Mouse (Mus musculus) spleen, adult 2 months (tissue): ENCODE measurements around the gene Rep15. TPM values are rescaled to one million over a fixed set of nuclear protein-coding genes. Genes with fewer than 3 reads are reported as not detected.

Experiments
- DNase-seq, 2 experiments: peaks; one replicate each; pipeline versions ENCODE4 v3.0.0 to v3.0.0-alpha.2; 2012 to 2021; ENCODE audit warnings: low spot score in 2 of 2, low read depth in 1 of 2
- H3K27ac ChIP-seq: fragments of 200-500 bp; 2 replicates; pipeline ENCODE4 v1.5.1; 2012; ENCODE audit warnings: low read length, inconsistent platforms; ENCODE audit not compliant: insufficient read depth
- H3K27me3 ChIP-seq: fragments of 200-500 bp; 2 replicates; pipeline ENCODE4 v1.6.1; 2012; ENCODE audit warnings: mild to moderate bottlenecking, moderate library complexity, low read length, inconsistent platforms; ENCODE audit not compliant: control insufficient read depth, insufficient read depth
- H3K36me3 ChIP-seq: fragments of 200-500 bp; 2 replicates; pipeline ENCODE4 v1.6.1; 2012; ENCODE audit warnings: mild to moderate bottlenecking, low read length, inconsistent platforms; ENCODE audit not compliant: control insufficient read depth, insufficient read depth
- H3K4me1 ChIP-seq: fragments of 200-500 bp; 2 replicates; pipeline ENCODE4 v1.6.1; 2011; ENCODE audit warnings: inconsistent platforms; ENCODE audit not compliant: control insufficient read depth, insufficient read depth, insufficient read length
- H3K4me3 ChIP-seq: fragments of 200-500 bp; 2 replicates; pipeline ENCODE4 v1.5.1; 2011; ENCODE audit warnings: mild to moderate bottlenecking, inconsistent platforms; ENCODE audit not compliant: insufficient read depth, insufficient read length; ENCODE audit errors: extremely low read depth
- CTCF ChIP-seq: fragments of 200-500 bp; IDR thresholded peaks from 2 replicates; pipeline ENCODE4 v1.5.1; 2011; ENCODE audit warnings: mild to moderate bottlenecking, inconsistent platforms; ENCODE audit not compliant: insufficient read depth, insufficient read length, insufficient replicate concordance; ENCODE audit errors: extremely low read depth
- POLR2A ChIP-seq: fragments of 200-500 bp; IDR thresholded peaks from 2 replicates; pipeline ENCODE4 v1.6.1; 2011; ENCODE audit warnings: low read depth, low read length, inconsistent platforms
- WGBS: fragments of 180-500 bp; shearing (Covaris S2); methylation state at CpG from one replicate; pipeline ENCODE4 v1.1.7; 2018; 5-methylcytosine and 5-hydroxymethylcytosine counted together
- polyA plus RNA-seq: library from polyadenylated mRNA; depleted of rRNA; stranded (reverse); fragments of >200 nt; gene quantifications from 2 replicates; pipeline ENCODE4 v1.2.3, GENCODE M21; 2012

Rep15 gene
- polyA plus RNA-seq, 1 experiment, result 0.21 TPM

GRCm38 (mm10) chr6:146999302-146999701, 33.1 kb upstream of the Rep15 start:
- Histone ChIP-seq H3K27ac (no peak overlapping the region), H3K36me3 (no peaks in the 10 kb centered on the region), H3K4me3 (no peak overlapping the region), H3K4me1 (no peaks in the 10 kb centered on the region), H3K27me3 (no peaks in the 10 kb centered on the region)
- DNase-seq, result no peak
- 88% methylated on average over 9 of the region's 9 CpGs for WGBS
- TF ChIP-seq CTCF (no peak), POLR2A (no peak)

- TF ChIP-seq POLR2A (no peak), CTCF (no peak)
- no peak overlapping the region for H3K4me3 ChIP-seq
- H3K36me3 ChIP-seq, result no peaks in the 10 kb centered on the region
Measured at GRCm38 (mm10) chr6:146999755-147000154, 32.6 kb upstream of the Rep15 start.

DNA sequence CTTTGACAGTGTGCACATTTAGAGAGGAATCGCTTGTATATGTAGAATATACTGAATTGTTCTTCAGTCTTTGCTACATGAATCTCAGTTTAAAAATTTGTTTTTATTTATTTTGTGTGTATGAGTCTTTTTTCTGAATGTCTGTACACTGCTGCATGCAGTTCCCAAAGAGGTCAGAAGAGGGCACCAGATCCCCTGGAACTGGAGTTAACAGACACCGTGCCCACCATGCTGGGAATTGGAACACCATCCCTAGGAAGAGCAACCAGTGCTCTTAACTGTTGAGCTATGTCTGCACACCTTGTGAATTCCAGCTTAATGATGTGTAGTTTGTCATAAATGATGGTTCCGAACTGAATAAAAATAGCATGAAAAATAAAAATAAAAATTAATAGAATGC, 24.2 kb upstream of the Rep15 start:
- no peak overlapping the region for H3K4me3 ChIP-seq
- no peaks in the 10 kb centered on the region for H3K4me1 ChIP-seq
- no peaks in the 10 kb centered on the region for H3K27me3 ChIP-seq
- WGBS, result 76% methylated on average over 3 of the region's 3 CpGs
- TF ChIP-seq POLR2A (no peak), CTCF (peak; percentile 61; the same call in 1 of the 2 replicates)
- H3K27ac ChIP-seq, result no peak overlapping the region
- DNase-seq, result peak in 1 of 2 experiments; percentile 49
- no peaks in the 10 kb centered on the region for H3K36me3 ChIP-seq

More at GRCm38 (mm10) chr6:146999755-147000154, 32.6 kb upstream of the Rep15 start:
- Histone ChIP-seq H3K27me3 (no peaks in the 10 kb centered on the region), H3K27ac (no peak overlapping the region), H3K4me1 (no peaks in the 10 kb centered on the region)
- WGBS, result 83% methylated on average over 2 of the region's 2 CpGs
- no peak for DNase-seq

DNA sequence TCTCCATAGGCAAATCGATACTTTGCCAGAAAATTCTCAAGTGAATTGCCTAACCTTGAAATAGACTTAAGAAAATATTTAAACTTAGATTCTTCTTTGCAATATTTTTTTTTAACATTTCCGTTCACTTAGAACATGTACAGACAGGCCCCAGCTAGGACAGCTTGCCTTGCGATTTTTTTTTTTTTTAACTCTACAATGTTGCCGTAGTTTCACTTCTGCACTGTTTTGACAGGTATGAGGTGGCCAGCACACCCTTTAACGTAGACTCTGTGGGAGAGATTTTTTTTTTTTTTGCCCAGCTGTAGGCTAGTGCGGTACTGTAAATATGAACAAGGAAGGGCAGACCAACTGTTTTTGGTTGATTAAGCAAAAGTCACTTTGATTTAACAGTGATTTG, 22.0 kb upstream of the Rep15 start:
- no peak overlapping the region for H3K27ac ChIP-seq
- no peaks in the 10 kb centered on the region for H3K27me3 ChIP-seq
- H3K4me3 ChIP-seq, result no peak overlapping the region
- no peak for TF ChIP-seq CTCF
- no peak for TF ChIP-seq POLR2A
- no peak for DNase-seq
- no peaks in the 10 kb centered on the region for H3K36me3 ChIP-seq
- H3K4me1 ChIP-seq, result no peaks in the 10 kb centered on the region
- 68% methylated on average over 6 of the region's 6 CpGs for WGBS

DNA sequence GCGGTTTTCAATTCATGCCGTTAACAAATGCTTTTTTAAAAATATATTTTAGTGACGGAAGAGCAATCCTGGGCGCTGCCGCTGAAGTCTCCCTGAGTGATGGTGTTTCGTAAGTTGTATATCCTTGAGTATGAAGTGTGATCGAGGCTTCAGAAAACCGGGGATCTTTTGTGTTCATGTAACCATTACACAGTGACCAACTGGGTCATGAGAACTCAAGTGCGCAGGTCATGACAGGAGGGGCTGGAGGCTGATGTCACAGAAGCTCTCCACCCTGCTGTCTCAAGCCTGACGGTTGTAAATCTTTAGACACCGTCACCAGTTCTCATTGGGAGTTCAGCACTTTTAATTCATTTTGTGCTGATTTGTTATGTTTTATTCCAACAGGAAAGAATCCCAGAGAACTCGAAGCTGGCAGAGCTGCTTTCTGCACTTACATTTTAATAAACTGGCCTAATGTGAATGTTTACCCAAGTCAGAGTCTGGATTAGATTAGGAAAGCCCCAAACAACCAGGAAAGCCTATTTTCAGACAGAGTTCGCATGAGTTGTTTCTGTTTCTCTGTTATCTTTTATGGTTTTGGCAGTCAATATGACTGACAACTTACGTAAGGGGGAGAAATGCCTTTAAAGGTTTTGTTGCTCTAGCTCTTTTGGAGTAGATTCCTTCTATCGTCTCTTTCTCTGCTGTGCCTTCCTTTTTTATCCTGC, 21.4 kb upstream of the Rep15 start:
- Histone ChIP-seq H3K36me3 (no peaks in the 10 kb centered on the region), H3K27ac (no peak overlapping the region), H3K27me3 (no peaks in the 10 kb centered on the region), H3K4me3 (no peak overlapping the region), H3K4me1 (no peaks in the 10 kb centered on the region)
- WGBS, result 87% methylated on average over 15 of the region's 15 CpGs
- TF ChIP-seq CTCF, result no peak
- TF ChIP-seq POLR2A, result no peak
- DNase-seq, result no peak

DNA sequence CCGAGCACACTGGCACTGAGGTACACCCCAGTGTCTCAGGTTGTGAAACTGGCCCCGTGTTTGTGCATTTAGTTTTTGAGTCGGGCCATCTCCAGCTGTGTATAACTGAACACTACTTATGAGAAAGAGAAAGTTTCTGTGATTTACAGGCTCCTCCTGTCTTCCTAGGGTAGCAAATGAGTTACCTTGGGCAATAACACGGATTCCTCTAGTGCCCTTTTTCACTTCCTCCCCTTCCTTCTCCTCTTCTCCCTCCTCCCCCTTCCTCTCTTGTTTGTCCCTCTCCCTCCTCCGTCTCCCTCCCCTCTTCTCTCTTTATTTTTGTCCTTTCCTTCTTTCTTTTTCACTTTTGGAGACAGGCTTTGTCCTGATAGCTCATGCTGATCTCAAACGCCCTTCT, 20.8 kb upstream of the Rep15 start:
- WGBS, result 76% methylated on average over 6 of the region's 6 CpGs
- Histone ChIP-seq H3K27ac (no peak overlapping the region), H3K36me3 (no peaks in the 10 kb centered on the region), H3K4me3 (no peak overlapping the region), H3K27me3 (no peaks in the 10 kb centered on the region), H3K4me1 (no peaks in the 10 kb centered on the region)
- no peak for DNase-seq
- TF ChIP-seq POLR2A (no peak), CTCF (no peak)

DNA sequence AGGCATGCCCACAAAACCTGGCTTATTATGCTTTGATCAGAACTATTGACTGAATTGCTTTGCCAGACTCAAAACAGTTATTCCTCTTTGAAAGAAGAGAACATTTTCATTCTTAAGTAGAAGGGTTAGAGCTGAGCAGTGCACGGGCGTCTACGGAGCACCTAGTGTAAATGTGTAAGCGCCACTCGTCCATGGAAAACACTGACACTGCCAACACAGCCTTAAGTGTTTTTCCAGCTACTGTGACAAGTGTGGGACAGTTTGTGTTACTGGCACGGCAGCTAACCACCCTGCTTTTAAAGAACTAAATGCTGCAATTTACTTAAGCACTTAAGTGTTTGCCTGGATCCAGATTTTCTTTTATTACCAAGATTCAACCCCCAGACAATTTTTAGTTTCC, 20.4 kb upstream of the Rep15 start:
- no peaks in the 10 kb centered on the region for H3K36me3 ChIP-seq
- no peak for DNase-seq
- H3K4me1 ChIP-seq, result no peaks in the 10 kb centered on the region
- no peaks in the 10 kb centered on the region for H3K27me3 ChIP-seq
- 94% methylated on average over 6 of the region's 6 CpGs for WGBS
- TF ChIP-seq POLR2A (no peak), CTCF (no peak)
- no peak overlapping the region for H3K4me3 ChIP-seq
- H3K27ac ChIP-seq, result no peak overlapping the region
